Mouse (Mus musculus) macrophage (primary cell): ENCODE results near the gene Wfikkn1. TPM values are rescaled to one million over a fixed set of nuclear protein-coding genes. Genes with fewer than 3 reads are reported as not detected.
A peak's percentile ranks its signal among the peaks of the same experiment; 100 is the strongest.

ENCODE experiments used
- H3K27ac ChIP-seq: fragments of 350-480 bp; formaldehyde crosslinking; 2 replicates; pipeline ENCODE4 v1.9.0; 2021
- H3K36me3 ChIP-seq: fragments of 350-480 bp; formaldehyde crosslinking; 2 replicates; pipeline ENCODE4 v1.9.0; 2021; ENCODE audit errors: inconsistent target
- H3K4me3 ChIP-seq: fragments of 350-480 bp; formaldehyde crosslinking; 2 replicates; pipeline ENCODE4 v1.9.0; 2021; ENCODE audit errors: inconsistent target
- H3K79me2 ChIP-seq: fragments of 350-480 bp; formaldehyde crosslinking; 2 replicates; pipeline ENCODE4 v1.9.0; 2021; ENCODE audit errors: inconsistent target
- WGBS: methylation state at CpG from one replicate; pipeline ENCODE4 v1.1.7; 2026; ENCODE audit warnings: inconsistent platforms; ENCODE audit not compliant: missing documents; 5-methylcytosine and 5-hydroxymethylcytosine counted together
- polyA plus RNA-seq: library from polyadenylated mRNA; stranded (reverse); fragments of 250-400 nt; gene quantifications from 3 replicates; pipeline ENCODE4 v1.2.4, GENCODE M21; 2018; ENCODE audit warnings: inconsistent platforms

Gene Wfikkn1
- polyA plus RNA-seq, 1 experiment from 2014 or later: 0.13 TPM

- Histone ChIP-seq H3K79me2 (peaks cover 10% of the 10 kb centered on the region; the same call in 1 of the 2 replicates), H3K36me3 (peaks cover 48% of the 10 kb centered on the region), H3K27ac (no peak overlapping the region), H3K4me3 (no peak overlapping the region)
- WGBS: 100% methylated on average over 3 of the region's 3 CpGs
Observed at GRCm38 (mm10) chr17:25842509-25842908, 38.1 kb downstream of the Wfikkn1 start.

- WGBS: 93% methylated on average over 18 of the region's 22 CpGs
Observed at GRCm38 (mm10) chr17:25841117-25841880, 39.4 kb downstream of the Wfikkn1 start, which contains the start of gene Gm20683. Gene Gm20683, minus strand, starts transcription at chr17:25841763.

GRCm38 (mm10) chr17:25840519-25840918, 40.1 kb downstream of the Wfikkn1 start:
- Histone ChIP-seq H3K4me3 (no peak overlapping the region), H3K79me2 (peaks cover 19% of the 10 kb centered on the region), H3K36me3 (peaks cover 49% of the 10 kb centered on the region), H3K27ac (no peak overlapping the region)
- 97% methylated on average over 6 of the region's 6 CpGs for WGBS

More at GRCm38 (mm10) chr17:25841117-25841880, 39.4 kb downstream of the Wfikkn1 start, which contains the start of gene Gm20683:
- Histone ChIP-seq H3K79me2 (peaks cover 12% of the 10 kb centered on the region; the same call in 1 of the 2 replicates), H3K4me3 (no peak within 1 kb of the TSS), H3K36me3 (peaks cover 49% of the 10 kb centered on the region), H3K27ac (no peak within 1 kb of the TSS)

- H3K36me3 ChIP-seq: peaks cover 49% of the 10 kb centered on the region
- H3K4me3 ChIP-seq: no peak overlapping the region
- 93% methylated on average over 13 of the region's 14 CpGs for WGBS
- H3K27ac ChIP-seq: no peak overlapping the region
- H3K79me2 ChIP-seq: peaks cover 28% of the 10 kb centered on the region
Observed at GRCm38 (mm10) chr17:25839455-25840235, 41.0 kb downstream of the Wfikkn1 start.

DNA sequence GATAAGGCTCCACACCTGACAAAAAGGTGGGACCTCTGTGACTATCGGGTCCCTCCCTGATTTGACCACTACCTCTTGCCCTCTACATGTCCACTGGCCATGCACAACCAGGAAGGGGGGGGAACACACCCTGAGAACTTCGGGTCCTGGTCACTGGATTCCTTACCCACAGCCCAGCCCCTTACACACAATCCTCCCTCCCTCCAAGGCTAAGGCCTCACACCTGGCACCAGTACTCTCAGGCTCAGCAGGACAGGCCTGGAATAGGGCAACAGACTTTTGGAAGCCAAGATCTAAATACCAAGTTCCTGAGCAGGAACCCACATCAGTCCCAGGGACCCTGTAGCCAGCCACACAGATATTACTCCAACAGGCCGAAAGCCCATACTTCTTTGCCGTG, 41.8 kb downstream of the Wfikkn1 start:
- WGBS: 86% methylated on average over 4 of the region's 4 CpGs
- Histone ChIP-seq H3K79me2 (peaks cover 34% of the 10 kb centered on the region), H3K4me3 (no peak overlapping the region), H3K36me3 (peaks cover 49% of the 10 kb centered on the region), H3K27ac (no peak overlapping the region)

- H3K27ac ChIP-seq: no peak overlapping the region
- peaks cover 30% of the 10 kb centered on the region for H3K79me2 ChIP-seq
- H3K36me3 ChIP-seq: peaks cover 48% of the 10 kb centered on the region
- H3K4me3 ChIP-seq: no peak overlapping the region
- 95% methylated on average over 3 of the region's 3 CpGs for WGBS
Observed at GRCm38 (mm10) chr17:25837533-25837932, 43.1 kb downstream of the Wfikkn1 start.

DNA sequence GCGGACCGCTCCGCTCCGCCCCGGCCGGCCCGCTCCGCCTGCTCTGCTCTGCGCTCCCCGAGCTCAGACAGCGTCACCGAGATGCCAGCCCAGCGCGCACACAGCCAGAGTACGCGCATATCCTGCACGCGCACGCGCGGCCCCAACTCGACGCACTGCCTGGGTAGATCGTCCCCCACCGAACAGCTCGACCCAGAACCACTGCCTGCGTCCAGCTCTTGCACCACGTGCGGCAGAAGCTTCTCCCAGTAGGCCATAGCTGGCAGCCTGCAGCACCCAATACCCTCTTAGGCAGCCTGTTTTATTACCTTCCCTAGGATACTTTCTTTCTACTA, 43.6 kb downstream of the Wfikkn1 start, which contains the start of gene Rhbdl1:
Gene Rhbdl1 (minus strand): TSS at position 220 of the 335 bp plus-strand sequence.
- Histone ChIP-seq H3K27ac (no peak within 1 kb of the TSS), H3K4me3 (no peak within 1 kb of the TSS), H3K79me2 (peaks cover 33% of the 10 kb centered on the region), H3K36me3 (peaks cover 44% of the 10 kb centered on the region)
- 25% methylated on average over 25 of the region's 29 CpGs for WGBS

- 40% methylated on average over 23 of the region's 23 CpGs for WGBS
- Histone ChIP-seq H3K79me2 (peaks cover 38% of the 10 kb centered on the region), H3K4me3 (no peak overlapping the region), H3K36me3 (peaks cover 38% of the 10 kb centered on the region), H3K27ac (no peak overlapping the region)
Observed at GRCm38 (mm10) chr17:25836397-25837075, 44.1 kb downstream of the Wfikkn1 start.

GRCm38 (mm10) chr17:25835816-25836215, 44.8 kb downstream of the Wfikkn1 start:
- Histone ChIP-seq H3K36me3 (peaks cover 33% of the 10 kb centered on the region), H3K27ac (no peak overlapping the region), H3K4me3 (no peak overlapping the region), H3K79me2 (peaks cover 46% of the 10 kb centered on the region)
- WGBS: 91% methylated on average over 14 of the region's 16 CpGs

DNA sequence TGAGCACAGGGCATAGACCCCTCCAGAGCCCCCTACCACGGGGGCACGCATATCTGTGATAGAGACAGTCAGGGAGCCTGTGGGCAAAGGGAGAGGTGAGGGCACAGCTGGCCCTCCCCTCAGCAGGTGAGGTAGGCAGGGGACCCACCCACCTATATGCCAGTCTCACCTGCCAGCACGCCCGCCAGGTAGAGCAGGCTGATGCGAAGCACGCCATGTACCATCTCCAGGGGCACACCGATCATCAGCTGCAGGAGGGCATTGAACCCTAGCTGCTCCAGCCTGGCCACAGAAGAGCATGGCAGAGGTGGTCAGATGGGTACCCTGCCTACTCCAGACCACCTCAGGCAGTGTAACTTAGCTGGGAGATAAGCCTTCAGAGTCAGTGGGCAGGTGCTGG, 45.4 kb downstream of the Wfikkn1 start:
- peaks cover 51% of the 10 kb centered on the region for H3K79me2 ChIP-seq
- H3K36me3 ChIP-seq: peaks cover 32% of the 10 kb centered on the region
- WGBS: 76% methylated on average over 2 of the region's 7 CpGs
- no peak overlapping the region for H3K4me3 ChIP-seq
- no peak overlapping the region for H3K27ac ChIP-seq

DNA sequence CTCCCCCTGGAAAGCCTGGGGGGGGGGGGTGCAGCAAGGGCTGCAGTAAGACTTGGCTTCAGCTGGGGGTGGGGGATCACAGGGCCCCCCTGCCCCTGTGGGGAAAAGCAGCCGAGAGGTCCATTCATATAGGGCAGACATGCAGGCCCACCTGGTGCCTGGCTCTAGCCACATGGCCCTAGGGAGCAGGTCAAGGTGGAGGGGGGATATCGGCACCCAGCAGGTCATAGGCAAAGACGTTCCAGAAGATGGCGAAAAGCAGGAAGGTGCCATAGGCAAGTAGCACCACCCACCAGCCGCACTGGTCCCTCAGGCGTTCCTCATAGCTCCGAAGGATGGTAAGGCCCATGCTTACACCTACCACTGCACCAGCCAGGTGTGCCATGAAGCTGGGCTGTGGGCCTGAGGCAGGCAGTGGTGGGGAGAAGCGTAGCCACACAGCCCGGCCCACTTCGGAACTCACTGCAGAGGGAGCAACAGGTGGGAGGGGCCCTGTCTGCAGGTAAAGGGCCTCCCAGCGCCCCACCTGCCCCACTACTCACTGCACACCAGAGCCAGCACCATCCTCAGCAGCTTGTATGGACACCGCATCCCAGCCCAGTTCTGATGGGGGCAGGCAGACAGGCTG, 45.9 kb downstream of the Wfikkn1 start:
- H3K27ac ChIP-seq: peak overlapping the region; percentile 92; the same call in 1 of the 2 replicates
- peak overlapping the region; percentile 67; the same call in 1 of the 2 replicates for H3K4me3 ChIP-seq

DNA sequence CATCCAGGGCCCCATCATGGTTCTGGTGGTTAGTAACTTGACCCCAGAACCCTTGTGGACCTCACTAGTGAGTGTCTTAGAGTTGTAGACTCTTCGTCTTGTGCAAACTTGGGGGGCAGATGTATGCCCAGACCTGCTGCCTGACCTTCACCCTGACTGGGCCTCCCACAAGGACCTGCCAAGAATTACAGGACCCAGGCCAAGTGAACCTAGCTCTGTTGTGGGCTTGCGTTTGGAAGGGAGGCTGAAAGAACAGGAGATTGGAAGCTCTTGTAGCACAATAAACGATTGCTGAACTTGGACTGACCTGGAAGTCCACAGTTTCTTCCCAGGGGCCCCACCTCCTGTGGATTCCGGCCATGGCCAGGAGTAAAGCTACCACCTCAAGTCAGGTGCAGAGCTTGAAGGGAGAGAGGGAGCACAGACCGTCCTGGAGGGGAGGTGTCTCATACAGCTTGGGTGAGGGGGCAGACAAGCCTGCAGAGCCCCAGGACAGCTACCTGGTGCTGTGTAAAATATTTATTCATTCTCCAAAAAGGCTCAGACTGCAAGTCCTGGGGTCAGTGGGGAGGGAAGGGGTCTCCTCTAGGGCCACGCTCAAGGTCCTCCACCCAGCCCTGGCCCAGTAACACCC, 46.6 kb downstream of the Wfikkn1 start:
- Histone ChIP-seq H3K4me3 (peak overlapping the region; percentile 67), H3K79me2 (peaks cover 63% of the 10 kb centered on the region), H3K27ac (peak overlapping the region; percentile 92), H3K36me3 (peaks cover 20% of the 10 kb centered on the region; the same call in 1 of the 2 replicates)
- 60% methylated on average over 6 of the region's 6 CpGs for WGBS

More for the DNA sequence above, 45.9 kb downstream of the Wfikkn1 start:
- H3K36me3 ChIP-seq: peaks cover 26% of the 10 kb centered on the region
- peaks cover 57% of the 10 kb centered on the region for H3K79me2 ChIP-seq
- 94% methylated on average over 12 of the region's 12 CpGs for WGBS

GRCm38 (mm10) chr17:25833291-25833663, 47.4 kb downstream of the Wfikkn1 start, which contains the start of gene Stub1:
Gene Stub1, minus strand, starts transcription at chr17:25833404.
- H3K4me3 ChIP-seq: peak within 1 kb of the TSS; percentile 77
- H3K36me3 ChIP-seq: peaks cover 14% of the 10 kb centered on the region; the same call in 1 of the 2 replicates
- H3K79me2 ChIP-seq: peaks cover 65% of the 10 kb centered on the region
- H3K27ac ChIP-seq: peak within 1 kb of the TSS; percentile 92
- WGBS: 2% methylated on average over 23 of the region's 24 CpGs
